ENCODE assay signal across 27 mouse cellular contexts in genomic region chr6:101981656-101982055, GRCm38 (mm10).
DNase-seq lines count a peak whose midpoint lies in the region; ATAC-seq and TF ChIP-seq lines count a peak whose summit lies in the region.
"Had no signal": no experiment of that assay in that cellular context is flagged by ENCODE, and none has a peak within 500 bp of the region (broad histone marks: within the 10 kb centered on the region; RNA-seq: fewer than 3 reads in every experiment).

No protein-coding gene starts in this region.

- peak; percentile 40 for DNase-seq in R1 (ENCODE audit: low read depth, low spot score)
- DNase-seq in embryonic facial prominence, embryonic 11.5 days (ENCODE audit: low spot score): peak; percentile 18
- no peak for DNase-seq in right cerebral cortex, adult 18-20 months
- DNase-seq in cerebellum, adult 11-12 months: no peak
- no peak for DNase-seq in hindbrain, embryonic 10.5 days (ENCODE audit: low spot score)
- DNase-seq: adrenal gland, adult 8-10 months; adrenal gland, postnatal 25 days; cerebellum, adult 18-20 months; cerebellum, adult 9-10 months; cerebellum, postnatal 14 days; gastrocnemius, postnatal 14 days; heart, adult 11 months; heart, postnatal 10 days; heart, postnatal 4 days; kidney, adult 2 months had no signal

- no peak overlapping the region for H3K4me3 ChIP-seq in ES-Bruce4 (ENCODE audit: low read depth, low read length)
- no peak overlapping the region for H3K4me3 ChIP-seq in embryonic facial prominence, embryonic 11.5 days (ENCODE audit: low read depth, low read length)
- no peak overlapping the region for H3K4me3 ChIP-seq in hindbrain, embryonic 10.5 days
- no peak overlapping the region for H3K4me3 ChIP-seq in heart, embryonic 12.5 days
- H3K4me3 ChIP-seq: embryonic facial prominence, embryonic 13.5 days; erythroblast, embryonic 14.5 days; forebrain, embryonic 12.5 days; forebrain, embryonic 15.5 days; heart, embryonic 15.5 days; hindbrain, embryonic 12.5 days; hindbrain, embryonic 15.5 days had no signal

- no peak for TF ChIP-seq POLR2A in ES-Bruce4 (IDR thresholded peaks at IDR 0.05; ENCODE audit: insufficient read depth, low read length)

- no peaks in the 10 kb centered on the region for H3K36me3 ChIP-seq in ES-Bruce4 (ENCODE audit: control insufficient read depth, insufficient read depth, low read length, poor library complexity, severe bottlenecking)
- H3K36me3 ChIP-seq in embryonic facial prominence, embryonic 11.5 days (replicated peaks; ENCODE audit: control insufficient read depth, insufficient read depth, low read depth, low read length): no peaks in the 10 kb centered on the region
- H3K36me3 ChIP-seq in hindbrain, embryonic 10.5 days: no peaks in the 10 kb centered on the region
- H3K36me3 ChIP-seq in heart, embryonic 12.5 days: no peaks in the 10 kb centered on the region
- H3K36me3 ChIP-seq: embryonic facial prominence, embryonic 13.5 days; forebrain, embryonic 12.5 days; forebrain, embryonic 15.5 days; heart, embryonic 15.5 days; hindbrain, embryonic 12.5 days; hindbrain, embryonic 15.5 days had no signal

- no peak for ATAC-seq in embryonic facial prominence, embryonic 11.5 days (replicated peaks; ENCODE audit: insufficient number of reproducible peaks, low FRiP score, low TSS enrichment, low read depth)
- ATAC-seq in heart, embryonic 12.5 days (ENCODE audit: insufficient number of reproducible peaks, low FRiP score): no peak
- ATAC-seq: CD4-positive, CD25-positive, alpha-beta regulatory T cell, adult 4 months; forebrain, embryonic 15.5 days; intestine, postnatal 0 days had no signal

- TF ChIP-seq EP300 in ES-Bruce4 (IDR thresholded peaks at IDR 0.05; ENCODE audit: insufficient read depth, low read depth, low read length): no peak

- WGBS in embryonic facial prominence, embryonic 11.5 days: 55% methylated on average over 1 of the region's 1 CpGs
- 81% methylated on average over 1 of the region's 1 CpGs for WGBS in hindbrain, embryonic 10.5 days
- WGBS in heart, embryonic 12.5 days: 65% methylated on average over 1 of the region's 1 CpGs

- no peaks in the 10 kb centered on the region for H3K4me1 ChIP-seq in ES-Bruce4 (ENCODE audit: control insufficient read depth, insufficient read depth, low read length)
- no peaks in the 10 kb centered on the region for H3K4me1 ChIP-seq in embryonic facial prominence, embryonic 11.5 days (ENCODE audit: control insufficient read depth, insufficient read depth, low read length)
- H3K4me1 ChIP-seq in hindbrain, embryonic 10.5 days (replicated peaks): 0 out of 2 replicates have a peak, but pooled peaks cover 7% of the 10 kb centered on the region
- H3K4me1 ChIP-seq in heart, embryonic 12.5 days (replicated peaks): no peaks in the 10 kb centered on the region
- H3K4me1 ChIP-seq: embryonic facial prominence, embryonic 13.5 days; forebrain, embryonic 12.5 days; forebrain, embryonic 15.5 days; heart, embryonic 15.5 days; hindbrain, embryonic 12.5 days; hindbrain, embryonic 15.5 days had no signal

- H3K4me2 ChIP-seq in embryonic facial prominence, embryonic 11.5 days (ENCODE audit: low read depth, low read length): no peak overlapping the region
- no peak overlapping the region for H3K4me2 ChIP-seq in heart, embryonic 12.5 days
- H3K4me2 ChIP-seq: embryonic facial prominence, embryonic 13.5 days; forebrain, embryonic 12.5 days; forebrain, embryonic 15.5 days; heart, embryonic 11.5 days; heart, embryonic 15.5 days; hindbrain, embryonic 12.5 days; hindbrain, embryonic 15.5 days had no signal

- 0 out of 2 replicates have a peak, but pooled peaks cover 4% of the 10 kb centered on the region for H3K9me3 ChIP-seq in ES-Bruce4 (replicated peaks; ENCODE audit: control insufficient read depth, insufficient read depth, low read length, poor library complexity, severe bottlenecking)
- H3K9me3 ChIP-seq in embryonic facial prominence, embryonic 11.5 days (replicated peaks; ENCODE audit: control insufficient read depth, low read length): no peaks in the 10 kb centered on the region
- no peaks in the 10 kb centered on the region for H3K9me3 ChIP-seq in hindbrain, embryonic 10.5 days
- H3K9me3 ChIP-seq in heart, embryonic 12.5 days (replicated peaks): no peaks in the 10 kb centered on the region
- H3K9me3 ChIP-seq: embryonic facial prominence, embryonic 13.5 days; forebrain, embryonic 12.5 days; forebrain, embryonic 15.5 days; heart, embryonic 15.5 days; hindbrain, embryonic 12.5 days; hindbrain, embryonic 15.5 days had no signal

- H3K27me3 ChIP-seq in ES-Bruce4 (ENCODE audit: control insufficient read depth, insufficient read depth, low read length, poor library complexity, severe bottlenecking): no peaks in the 10 kb centered on the region
- no peaks in the 10 kb centered on the region for H3K27me3 ChIP-seq in embryonic facial prominence, embryonic 11.5 days (ENCODE audit: control insufficient read depth, insufficient read depth, low read length)
- H3K27me3 ChIP-seq in hindbrain, embryonic 10.5 days (ENCODE audit: insufficient read depth, poor library complexity, severe bottlenecking): no peaks in the 10 kb centered on the region
- H3K27me3 ChIP-seq in heart, embryonic 12.5 days (replicated peaks): no peaks in the 10 kb centered on the region
- H3K27me3 ChIP-seq: embryonic facial prominence, embryonic 13.5 days; forebrain, embryonic 12.5 days; forebrain, embryonic 15.5 days; heart, embryonic 15.5 days; hindbrain, embryonic 12.5 days; hindbrain, embryonic 15.5 days had no signal

- H3K9ac ChIP-seq in ES-Bruce4 (ENCODE audit: low read depth, poor library complexity, severe bottlenecking): no peak overlapping the region
- H3K9ac ChIP-seq in embryonic facial prominence, embryonic 11.5 days (replicated peaks; ENCODE audit: low read length): no peak overlapping the region
- no peak overlapping the region for H3K9ac ChIP-seq in heart, embryonic 12.5 days
- H3K9ac ChIP-seq: embryonic facial prominence, embryonic 13.5 days; forebrain, embryonic 12.5 days; forebrain, embryonic 15.5 days; heart, embryonic 15.5 days; hindbrain, embryonic 12.5 days; hindbrain, embryonic 15.5 days had no signal

- H3K27ac ChIP-seq in ES-Bruce4 (ENCODE audit: insufficient read depth, low read length): peak overlapping the region; percentile 90
- no peak overlapping the region for H3K27ac ChIP-seq in embryonic facial prominence, embryonic 11.5 days (replicated peaks; ENCODE audit: low read depth, low read length)
- H3K27ac ChIP-seq in hindbrain, embryonic 10.5 days: no peak overlapping the region
- H3K27ac ChIP-seq in heart, embryonic 12.5 days (ENCODE audit: poor library complexity, severe bottlenecking): no peak overlapping the region
- H3K27ac ChIP-seq: embryonic facial prominence, embryonic 13.5 days; forebrain, embryonic 12.5 days; forebrain, embryonic 15.5 days; heart, embryonic 15.5 days; hindbrain, embryonic 12.5 days; hindbrain, embryonic 15.5 days had no signal

- TF ChIP-seq CTCF in ES-Bruce4 (IDR thresholded peaks at IDR 0.05; ENCODE audit: low read depth, low read length): no peak

Comparison
In these comparisons a context has a peak if more than half of its experiments do, and no peak if none do; other contexts are left out.
1. DNase-seq: peak in R1 (single experiment) and embryonic facial prominence, embryonic 11.5 days (single experiment); none in right cerebral cortex, adult 18-20 months (single experiment), cerebellum, adult 11-12 months (single experiment) and hindbrain, embryonic 10.5 days (single experiment).